In genomic region chr2:125356068-125356467, GRCm38 (mm10) we compare ENCODE assay signal across 17 mouse cellular contexts.
A peak's percentile ranks its signal among the peaks of the same experiment; 100 is the strongest.
DNase-seq lines count a peak whose midpoint lies in the region; ATAC-seq and TF ChIP-seq lines count a peak whose summit lies in the region.
"Had no signal": no experiment of that assay in that cellular context is flagged by ENCODE, and none has a peak within 500 bp of the region (broad histone marks: within the 10 kb centered on the region; RNA-seq: fewer than 3 reads in every experiment).

No protein-coding gene starts in this region.

- no peaks in the 10 kb centered on the region for H3K4me1 ChIP-seq in kidney, postnatal 0 days (replicated peaks; ENCODE audit: insufficient read depth, low read length)
- H3K4me1 ChIP-seq in small intestine, adult 2 months (ENCODE audit: control insufficient read depth, insufficient read depth, insufficient read length, low read length) = no peaks in the 10 kb centered on the region
- H3K4me1 ChIP-seq: liver, embryonic 15.5 days had no signal

- no peak overlapping the region for H3K9ac ChIP-seq in kidney, postnatal 0 days (ENCODE audit: low read depth, low read length)
- H3K9ac ChIP-seq: liver, embryonic 15.5 days had no signal

- no peak overlapping the region for H3K4me2 ChIP-seq in kidney, postnatal 0 days (ENCODE audit: low read length)
- H3K4me2 ChIP-seq: liver, embryonic 15.5 days; midbrain, embryonic 11.5 days had no signal

- no peak for TF ChIP-seq CTCF in gastrocnemius, adult 2 months (IDR thresholded peaks at IDR 0.05)
- TF ChIP-seq CTCF in kidney, postnatal 0 days (IDR thresholded peaks at IDR 0.05; ENCODE audit: low read depth) = no peak
- no peak for TF ChIP-seq CTCF in small intestine, adult 2 months (IDR thresholded peaks at IDR 0.05; ENCODE audit: extremely low read depth, insufficient read length, insufficient replicate concordance, low read depth, low read length)

- WGBS in kidney, postnatal 0 days = 85% methylated on average over 5 of the region's 5 CpGs
- WGBS in small intestine, adult 2 months = 72% methylated on average over 5 of the region's 5 CpGs

- no peaks in the 10 kb centered on the region for H3K36me3 ChIP-seq in kidney, postnatal 0 days (ENCODE audit: insufficient read depth, low read length)
- H3K36me3 ChIP-seq in small intestine, adult 2 months (ENCODE audit: control insufficient read depth, insufficient read depth, low read length) = no peaks in the 10 kb centered on the region; the same call in 1 of the 2 replicates
- H3K36me3 ChIP-seq: liver, embryonic 15.5 days had no signal

- no peaks in the 10 kb centered on the region for H3K27me3 ChIP-seq in kidney, postnatal 0 days (ENCODE audit: insufficient read depth, low read length)
- H3K27me3 ChIP-seq in small intestine, adult 2 months (ENCODE audit: control insufficient read depth, insufficient read depth, low read length) = no peaks in the 10 kb centered on the region
- H3K27me3 ChIP-seq: liver, embryonic 15.5 days had no signal

- H3K4me3 ChIP-seq in gastrocnemius, adult 2 months = no peak overlapping the region
- H3K4me3 ChIP-seq in kidney, postnatal 0 days (replicated peaks; ENCODE audit: low read depth, low read length) = no peak overlapping the region
- H3K4me3 ChIP-seq in small intestine, adult 2 months (ENCODE audit: low read depth, low read length) = no peak overlapping the region
- H3K4me3 ChIP-seq: hindbrain, embryonic 10.5 days; liver, embryonic 15.5 days had no signal

- ATAC-seq in kidney, postnatal 0 days (replicated peaks; ENCODE audit: low FRiP score, low read depth) = no peak
- ATAC-seq: inflammation-experienced regulatory T-cells, adult 6 months had no signal

- intact Hi-C loops in gastrocnemius, adult 2 months (cut with DNase I) = no loop called here
- intact Hi-C loops in gastrocnemius, postnatal 14 days (cut with DNase I; ENCODE audit: low total_unique reads) = no loop called here

- no peak for DNase-seq in gastrocnemius, adult 2 months
- no peak for DNase-seq in gastrocnemius, postnatal 14 days
- DNase-seq in kidney, postnatal 0 days (ENCODE audit: low spot score) = no peak
- no peak for DNase-seq in kidney, adult 18-20 months
- peak; percentile 7 for DNase-seq in adipocyte (ENCODE audit: low spot score)
- DNase-seq in T-cell, adult 2 months (ENCODE audit: low spot score) = no peak
- no peak for DNase-seq in retina, postnatal 1 day
- DNase-seq: adrenal gland, postnatal 10 days; kidney, postnatal 25 days; left cerebral cortex, postnatal 4 days; right cerebral cortex, postnatal 14 days; thymus, postnatal 36 days had no signal

- no peak for TF ChIP-seq POLR2A in small intestine, adult 2 months (IDR thresholded peaks at IDR 0.05; ENCODE audit: low read depth, low read length)

- H3K9me3 ChIP-seq in kidney, postnatal 0 days (replicated peaks; ENCODE audit: low read length) = no peaks in the 10 kb centered on the region
- H3K9me3 ChIP-seq: hindbrain, embryonic 10.5 days; liver, embryonic 15.5 days had no signal

- peak overlapping the region; percentile 71 for H3K27ac ChIP-seq in gastrocnemius, adult 2 months
- peak overlapping the region; percentile 62; the same call in 1 of the 2 replicates for H3K27ac ChIP-seq in kidney, postnatal 0 days
- peak overlapping the region; percentile 50; the same call in 1 of the 2 replicates for H3K27ac ChIP-seq in small intestine, adult 2 months (ENCODE audit: insufficient read depth, low read depth, low read length)
- H3K27ac ChIP-seq: hindbrain, embryonic 10.5 days; liver, embryonic 15.5 days had no signal
